Mouse (Mus musculus) thymus, postnatal 25 days (tissue): ENCODE measurements around the gene Cyb5r3.

Source experiments
- DNase-seq: peaks from one replicate; pipeline ENCODE4 v3.0.0; 2022

The Cyb5r3 gene

DNA sequence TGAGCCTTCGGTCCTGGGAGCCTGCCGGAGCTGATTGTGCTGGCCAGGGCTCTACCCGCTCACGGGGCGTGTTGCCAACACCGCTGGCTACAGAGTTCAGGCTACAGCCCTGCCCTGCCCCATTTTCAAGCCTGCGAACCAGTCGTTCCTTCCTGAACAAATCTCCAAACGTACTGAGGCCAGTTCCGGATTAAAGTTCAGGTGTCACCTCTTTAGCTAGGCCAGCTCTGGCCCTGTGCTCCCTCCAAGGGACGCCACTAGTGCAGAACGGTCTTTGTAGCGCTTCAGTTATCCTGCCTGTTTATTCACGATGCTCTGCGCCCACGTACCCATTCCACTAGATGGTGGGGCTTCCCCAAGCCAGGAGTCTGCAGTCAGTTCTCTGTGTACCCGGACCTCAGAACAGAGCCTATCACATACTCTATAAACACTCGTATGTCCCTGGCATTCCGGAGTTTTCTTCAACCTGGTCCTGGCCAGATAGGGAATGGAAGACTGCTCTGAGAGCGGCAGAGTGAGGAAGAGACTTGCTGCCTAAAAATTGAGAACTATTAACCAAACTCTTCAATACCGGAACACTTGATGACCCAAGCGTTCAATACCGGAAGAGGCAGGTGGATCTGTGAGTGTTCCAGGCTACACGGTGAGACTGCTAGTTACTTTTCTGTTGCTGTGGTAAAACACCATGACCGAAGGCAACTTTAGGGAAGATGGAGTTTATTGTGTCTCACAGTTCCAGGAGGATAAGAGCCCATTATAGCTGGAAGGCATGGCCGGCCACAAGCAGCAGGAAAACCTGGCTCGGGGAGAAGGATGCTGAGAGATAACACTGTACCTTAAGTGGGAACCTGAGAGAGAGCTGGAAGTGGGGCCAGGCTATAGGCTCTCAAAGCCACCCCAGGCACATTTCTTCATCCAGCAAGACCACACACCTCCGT is at the start of gene Cyb5r3:
Gene Cyb5r3 (minus strand): TSS at position 101 of the 938 bp plus-strand sequence.
- DNase-seq: no peak

DNA sequence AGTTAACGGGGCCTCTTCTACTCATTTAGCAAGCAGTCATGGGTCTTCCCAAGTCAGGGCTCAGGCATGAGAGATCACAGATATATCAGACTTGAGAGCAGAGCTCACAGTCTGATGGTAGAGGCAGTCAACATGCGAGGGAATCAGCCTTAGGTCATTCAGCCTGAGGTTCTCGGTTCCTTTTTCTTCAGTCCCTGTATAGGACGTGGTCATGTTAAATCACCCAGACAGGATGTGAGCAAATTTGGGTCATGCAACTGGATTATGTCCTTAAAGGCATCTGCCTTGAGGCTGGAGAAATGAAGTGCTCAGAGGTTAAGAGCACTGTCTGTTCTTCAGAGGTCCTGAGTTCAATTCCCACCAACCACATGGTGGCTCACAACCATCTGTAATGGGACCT is 49.3 kb upstream of the Cyb5r3 start:
- no peak for DNase-seq

DNA sequence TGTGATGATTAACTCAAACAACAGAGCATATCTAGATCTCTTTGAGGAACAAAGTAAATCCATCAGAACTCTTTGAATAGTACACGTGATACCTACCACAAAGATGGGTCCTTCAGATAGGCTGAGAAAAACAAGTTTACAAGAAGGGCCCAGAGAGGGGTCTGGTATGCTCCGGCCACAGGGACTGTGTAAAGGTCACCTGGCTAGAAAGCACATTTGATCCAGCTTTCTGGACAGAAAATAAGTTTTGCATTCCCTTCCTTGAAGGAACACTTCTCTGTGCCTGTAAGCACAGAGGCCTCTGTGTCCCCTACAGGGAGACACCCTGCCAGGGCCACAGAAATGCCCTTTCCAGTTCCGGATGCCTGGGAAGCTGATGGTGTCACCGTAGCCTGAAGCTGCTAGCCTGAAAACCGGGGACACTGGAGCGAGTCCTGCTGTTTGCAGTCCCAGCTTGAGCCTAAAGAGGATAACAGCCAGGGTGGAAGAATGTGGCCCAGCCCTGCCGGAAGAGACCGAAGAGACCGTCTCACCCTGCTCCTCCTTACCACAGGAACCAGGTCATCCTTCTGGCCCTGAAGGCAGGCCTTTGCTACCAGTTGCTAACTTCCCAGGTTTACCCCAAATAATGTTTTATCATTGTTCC is 48.1 kb upstream of the Cyb5r3 start:
- DNase-seq: no peak

DNA sequence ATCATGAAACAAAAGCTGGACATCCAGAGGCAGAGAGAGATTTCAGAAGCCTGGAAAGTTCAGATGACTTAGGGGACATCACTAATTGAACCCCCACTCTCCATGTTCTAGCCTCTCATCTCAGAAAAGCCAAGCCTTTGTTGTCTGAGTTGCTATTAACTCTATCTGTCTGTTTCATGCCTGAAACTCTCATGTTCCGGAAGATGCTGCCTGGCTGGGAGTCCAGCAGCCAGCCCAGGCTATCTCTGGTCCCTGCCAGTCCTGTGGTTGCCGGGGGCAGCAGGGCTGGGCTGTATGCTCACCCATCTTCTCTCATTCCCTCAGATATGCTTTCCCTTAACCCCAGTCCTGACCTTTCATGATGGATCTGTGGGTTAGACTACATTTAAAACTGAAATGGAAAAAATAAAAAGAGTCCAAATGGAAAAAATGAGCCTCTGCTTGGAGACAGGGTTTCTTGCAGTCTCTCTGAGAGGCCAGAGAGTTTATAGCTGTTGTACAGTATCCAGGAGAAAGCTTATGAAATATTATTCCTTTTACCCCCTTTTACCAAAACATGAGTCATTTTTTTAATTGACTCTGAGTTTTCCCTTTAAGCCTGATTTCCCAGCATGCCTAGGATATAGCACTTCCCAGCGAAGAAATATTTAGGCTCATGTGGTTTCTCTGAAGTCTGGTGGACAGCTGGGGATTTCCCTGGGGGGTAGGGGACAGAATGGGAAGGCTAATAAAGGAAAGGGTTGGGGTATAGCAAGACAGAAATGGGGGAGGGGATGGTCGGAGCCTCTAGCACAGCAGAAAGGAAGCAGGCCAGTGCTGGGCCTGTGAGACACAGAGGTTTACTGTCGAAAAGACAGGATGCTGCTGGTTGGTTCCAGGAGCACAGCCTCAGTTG is 43.2 kb upstream of the Cyb5r3 start:
- no peak for DNase-seq

DNA sequence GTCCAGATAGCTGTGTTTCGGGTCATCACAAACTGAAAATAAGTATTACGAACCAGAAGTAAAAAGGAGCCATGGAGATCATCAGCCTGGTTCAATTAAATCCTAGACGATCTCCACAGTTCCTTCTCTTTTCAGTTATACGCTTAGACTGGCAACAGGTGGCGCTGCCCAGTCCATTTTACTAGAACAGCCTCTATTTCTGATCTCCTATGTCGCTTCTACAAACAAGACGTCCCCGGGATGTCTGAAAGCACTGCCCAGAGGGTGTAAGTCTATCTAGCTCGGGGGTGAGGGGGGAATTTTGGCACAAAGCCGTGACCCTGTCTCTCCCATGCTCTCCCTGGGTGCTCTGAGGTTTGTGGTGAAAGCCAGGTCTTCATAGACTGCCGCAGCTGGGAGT is 37.8 kb upstream of the Cyb5r3 start:
- DNase-seq: peak; percentile 28

DNA sequence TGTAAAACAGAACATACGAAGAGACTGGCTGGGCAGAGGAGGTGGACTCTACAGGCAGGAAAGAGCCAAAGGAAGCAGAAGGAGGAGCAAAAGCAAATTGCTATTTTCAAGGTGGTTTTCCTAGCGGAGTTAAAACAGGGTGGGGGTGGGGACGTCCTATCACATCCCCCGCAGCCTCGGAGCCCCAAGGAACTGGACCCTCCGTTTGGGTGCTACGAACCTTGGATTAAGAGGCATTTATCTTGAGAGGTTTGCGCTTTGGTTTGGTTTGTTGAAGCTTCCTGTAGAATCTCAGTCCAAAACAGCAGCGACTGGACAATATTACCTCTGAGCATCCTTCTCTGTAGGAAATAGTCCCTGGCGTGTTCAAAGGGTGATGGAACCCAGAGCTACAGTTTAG is 37.3 kb upstream of the Cyb5r3 start:
- DNase-seq: no peak

DNA sequence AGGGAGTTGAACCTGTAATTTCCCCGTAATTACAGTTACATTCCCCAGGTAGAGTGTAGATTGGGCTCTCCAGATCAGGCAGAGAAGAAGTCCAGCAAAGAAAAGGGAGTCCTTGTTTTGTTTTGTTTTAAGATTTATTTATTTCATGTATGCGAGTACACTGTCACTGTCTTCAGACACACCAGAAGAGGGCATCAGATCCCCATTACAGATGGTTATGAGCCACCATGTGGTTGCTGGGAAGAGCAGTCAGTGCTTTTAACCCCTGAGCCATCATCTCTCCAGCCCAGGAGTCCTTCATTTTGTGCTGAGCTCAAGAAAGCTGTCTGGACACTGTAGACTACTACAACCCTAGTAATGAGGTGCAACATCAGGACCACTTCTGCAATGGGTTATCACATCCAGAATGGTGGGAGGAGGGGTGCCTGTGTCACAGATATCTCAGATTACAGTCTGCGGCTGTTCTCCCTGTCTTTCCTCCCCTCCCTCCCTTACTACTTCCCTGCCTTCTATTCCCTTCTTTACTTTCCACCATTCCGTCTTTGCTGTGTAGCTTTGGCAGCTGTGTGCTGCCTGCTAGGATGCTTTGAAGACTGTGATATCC is 36.8 kb upstream of the Cyb5r3 start:
- no peak for DNase-seq

DNA sequence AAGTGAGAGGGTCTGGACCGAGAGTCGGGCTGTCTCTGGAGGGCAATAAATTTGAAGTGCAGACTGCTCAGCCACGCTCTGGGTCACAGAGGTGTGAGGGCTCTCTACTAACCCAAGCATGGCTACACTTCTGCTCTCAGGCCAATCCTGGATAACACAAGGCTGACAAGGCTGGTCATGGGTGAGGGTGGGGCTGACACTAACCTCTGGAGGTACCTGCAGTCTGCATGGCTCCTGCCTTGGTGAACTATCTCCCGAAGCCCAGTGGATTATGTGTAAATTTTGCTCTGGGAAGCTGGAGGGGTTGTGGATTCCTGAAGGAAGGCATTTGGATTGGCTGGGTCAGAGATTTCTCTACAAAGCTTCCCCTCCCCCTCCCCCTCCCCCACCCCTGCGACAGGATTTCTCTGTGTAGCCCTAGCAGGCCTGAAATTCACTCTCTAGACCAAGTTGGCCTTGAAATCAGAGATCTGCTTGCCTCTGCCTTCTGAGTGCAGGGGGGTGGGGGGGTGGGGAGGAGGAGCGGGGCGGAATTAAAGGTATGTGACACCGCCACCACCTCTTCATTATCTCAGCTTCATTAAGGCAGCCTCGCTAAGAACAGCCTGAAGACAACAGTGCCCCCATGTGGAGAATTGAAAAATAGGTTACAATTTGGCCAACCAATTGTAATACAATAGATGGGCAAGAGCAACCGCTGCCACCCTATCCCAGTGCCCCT is 32.5 kb upstream of the Cyb5r3 start:
- peak; percentile 40 for DNase-seq

DNA sequence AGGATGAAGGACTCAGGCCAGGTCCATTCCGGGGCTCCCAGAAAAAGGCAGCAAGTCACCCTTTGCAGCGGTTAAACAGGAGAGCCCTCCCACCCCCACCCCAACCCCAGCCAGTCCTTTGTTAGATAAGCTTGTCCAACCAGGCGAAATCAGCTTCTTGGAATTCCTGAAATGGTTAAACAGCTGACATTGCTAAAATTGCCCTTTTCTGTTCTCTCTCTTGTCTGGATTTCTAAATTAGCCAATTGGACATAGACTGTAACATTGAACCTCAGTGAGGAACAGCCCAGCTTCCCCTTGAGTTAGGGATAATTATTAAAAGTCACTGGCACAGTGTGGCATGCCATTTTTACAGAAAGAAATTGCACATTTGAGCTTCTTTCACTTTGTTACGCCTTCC is 30.0 kb upstream of the Cyb5r3 start:
- DNase-seq: no peak

DNA sequence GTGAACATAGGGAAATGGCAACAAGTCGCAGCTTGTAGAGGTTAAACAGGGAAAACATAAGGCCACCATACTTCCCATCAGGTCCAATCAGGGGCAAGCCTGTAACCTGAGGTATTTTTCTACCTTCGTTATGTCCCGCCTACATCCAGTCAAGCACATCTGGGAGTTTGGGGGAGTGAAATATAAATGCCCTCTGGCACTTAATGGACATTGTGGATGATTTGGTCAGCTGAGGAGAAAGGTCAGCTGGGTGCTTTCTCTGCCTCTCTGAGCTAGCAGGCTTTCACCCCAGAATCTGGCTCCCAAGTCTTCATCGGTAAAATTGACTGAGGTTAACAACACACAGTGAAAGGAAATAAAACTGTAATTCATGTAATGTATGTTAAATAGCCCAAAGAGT is 21.0 kb upstream of the Cyb5r3 start:
- no peak for DNase-seq

DNA sequence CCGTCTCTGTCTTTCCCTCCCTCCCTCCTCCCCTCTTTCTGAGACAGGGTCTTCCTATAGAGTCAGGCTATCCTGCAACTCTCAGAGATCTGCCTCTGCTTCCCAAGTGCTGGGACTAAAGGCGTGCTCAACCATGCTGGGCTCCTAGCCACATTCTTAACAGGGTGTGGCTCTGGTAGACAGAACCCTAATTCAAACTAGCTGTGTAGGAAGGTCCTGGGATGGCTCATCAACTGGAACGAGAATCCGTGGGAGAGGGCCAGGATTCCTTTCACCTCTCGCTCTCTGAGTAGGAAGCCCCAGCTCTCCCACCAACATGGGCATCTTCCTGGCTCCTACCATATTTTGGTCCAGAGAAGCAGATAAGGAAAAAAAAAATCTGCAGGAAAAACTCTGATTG is 10.0 kb upstream of the Cyb5r3 start:
- DNase-seq: no peak

DNA sequence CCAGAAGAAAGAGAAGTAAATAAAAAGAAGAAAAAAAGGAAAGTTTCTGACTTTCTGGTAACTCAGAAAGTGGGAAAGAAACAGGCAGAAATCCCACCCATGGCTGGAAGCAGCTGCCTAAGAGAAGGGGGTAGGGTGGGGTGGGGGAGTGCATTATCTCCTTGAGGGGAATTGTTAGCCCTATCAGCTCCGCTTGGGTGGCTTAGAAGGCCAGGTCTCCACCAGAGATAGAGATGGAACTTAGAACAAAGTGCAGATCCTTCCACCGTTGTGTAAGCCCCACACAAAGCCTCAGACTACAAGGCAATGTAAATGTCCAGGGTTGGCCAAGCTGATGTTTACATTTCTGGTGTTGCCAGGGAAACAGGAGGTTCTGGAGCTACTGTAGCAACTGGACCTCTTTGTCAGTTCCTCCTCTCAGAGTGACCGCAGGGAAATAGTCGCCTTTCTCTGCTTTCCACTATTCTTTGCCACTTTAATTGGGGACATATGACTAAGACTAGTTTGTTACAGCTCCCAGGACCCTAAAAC is 9.5 kb upstream of the Cyb5r3 start:
- no peak for DNase-seq

DNA sequence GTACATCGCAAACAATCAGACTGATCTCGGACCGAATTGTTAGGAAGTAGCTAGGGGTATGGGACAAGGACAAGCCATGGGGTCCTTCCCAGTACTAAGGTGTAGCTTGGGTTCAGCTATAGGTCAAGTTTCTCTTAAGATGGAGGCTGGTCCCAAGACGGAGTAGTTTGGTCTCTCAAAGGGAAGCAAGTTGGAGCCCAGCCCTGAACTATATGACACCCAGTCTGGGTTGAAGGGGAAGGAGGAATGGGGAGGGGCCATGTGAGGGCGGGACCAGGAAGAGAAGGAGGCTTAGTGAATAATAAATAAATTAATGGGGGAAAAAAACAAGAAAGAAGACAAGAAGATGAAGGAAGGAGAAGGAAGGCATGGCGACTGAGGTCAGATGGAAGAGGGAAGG is 7.6 kb upstream of the Cyb5r3 start:
- DNase-seq: no peak

DNA sequence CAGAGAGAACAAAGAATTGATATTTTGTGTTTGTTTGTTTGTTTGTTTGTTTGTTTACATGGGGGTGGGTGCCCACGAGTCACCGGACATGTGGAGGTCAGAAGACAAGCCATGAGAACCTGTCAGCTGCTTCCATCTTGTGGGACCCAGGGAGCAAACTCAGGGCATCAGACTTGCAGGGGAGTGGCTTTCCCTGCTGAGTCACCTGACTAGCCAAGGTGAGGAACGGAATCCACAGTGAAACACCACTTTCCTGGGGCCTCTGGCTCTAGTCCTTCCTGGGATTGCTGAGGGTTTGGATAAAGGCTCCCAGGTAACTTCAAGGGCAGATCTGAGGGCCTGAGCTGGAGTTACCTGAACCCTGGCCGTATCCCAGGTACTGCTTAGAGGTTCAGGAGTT is 4.3 kb upstream of the Cyb5r3 start:
- DNase-seq: no peak

DNA sequence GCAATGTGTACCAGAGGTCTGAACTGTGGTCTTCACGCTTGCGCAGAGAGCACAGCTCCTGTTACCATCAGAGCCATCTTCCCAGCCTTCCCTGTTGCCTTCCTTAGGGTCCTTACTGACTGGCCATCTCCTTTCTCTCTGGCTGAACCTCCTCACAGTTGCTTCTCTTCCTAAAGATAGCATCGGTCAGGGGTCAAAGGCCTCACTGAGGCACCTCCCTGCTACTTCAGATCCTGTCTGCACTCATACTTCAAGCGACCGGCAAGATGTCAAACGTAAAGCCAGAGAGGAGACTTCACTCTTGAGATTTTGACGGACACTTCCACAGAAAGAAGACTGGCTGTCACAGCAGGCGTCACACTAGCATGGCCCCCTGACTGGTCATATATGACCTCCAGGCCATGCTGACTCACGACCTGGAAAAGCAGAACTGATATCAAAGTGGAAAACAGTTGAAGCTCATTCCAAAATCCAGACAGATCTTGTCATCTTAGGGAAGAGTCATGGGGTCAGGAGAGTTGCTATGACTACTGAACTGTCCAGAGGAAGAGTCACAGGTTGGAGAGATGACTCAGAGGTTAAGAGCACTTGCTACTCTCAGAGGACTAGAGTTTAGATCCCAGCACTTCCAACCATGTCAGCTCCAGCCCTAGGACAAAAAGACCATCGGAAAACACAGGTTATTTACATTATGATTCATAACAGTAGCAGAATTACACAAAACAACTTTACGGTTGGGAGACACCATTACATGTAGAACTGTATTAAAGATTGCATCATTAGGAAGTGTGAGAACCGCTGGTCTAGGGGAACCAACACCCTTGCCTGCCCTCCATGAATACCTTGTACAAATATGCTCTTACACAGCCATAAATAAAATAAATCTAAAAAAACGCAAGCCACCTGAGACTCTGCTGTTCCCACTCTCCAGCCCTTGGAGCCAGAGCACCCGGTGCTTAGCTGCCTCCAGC is 1.8 kb upstream of the Cyb5r3 start:
- no peak for DNase-seq

DNA sequence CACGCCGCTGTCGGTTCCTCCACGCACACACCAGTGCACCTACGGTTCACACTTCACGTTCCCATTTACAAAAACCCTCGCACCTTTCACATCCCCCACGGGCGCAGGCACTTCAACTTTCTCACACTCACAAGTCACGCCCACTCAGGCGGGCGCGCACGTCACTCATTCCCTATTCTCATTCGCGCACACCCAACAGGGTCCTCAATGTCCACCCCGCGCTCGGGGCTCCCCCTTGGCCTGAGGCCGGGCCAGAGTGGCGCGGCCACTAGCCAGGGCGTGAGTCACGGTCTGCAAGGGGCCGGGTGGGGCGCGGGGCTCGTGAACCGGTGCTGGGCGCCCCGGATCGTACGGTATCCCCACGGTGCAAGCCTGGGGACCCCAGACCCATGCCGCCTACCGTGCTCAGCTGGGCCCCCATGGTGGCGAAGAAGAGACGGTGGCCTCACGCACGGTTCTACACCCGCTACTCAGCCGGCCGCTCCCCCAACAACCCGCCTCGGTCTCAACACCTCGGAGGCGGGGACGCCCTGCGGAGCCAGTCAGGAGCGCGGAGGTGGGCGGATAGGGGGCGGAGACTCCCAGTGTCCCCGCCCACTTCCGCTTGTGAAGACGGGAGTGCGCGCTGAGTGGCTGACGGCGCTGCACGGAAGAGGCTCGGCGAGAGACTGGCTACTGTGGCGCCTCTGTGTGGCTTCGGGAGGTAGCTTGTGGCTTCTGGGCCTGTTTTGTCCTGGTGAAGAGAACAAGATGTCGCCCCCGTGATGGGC is 495 bp downstream of the Cyb5r3 start:
- peak; percentile 97 for DNase-seq

DNA sequence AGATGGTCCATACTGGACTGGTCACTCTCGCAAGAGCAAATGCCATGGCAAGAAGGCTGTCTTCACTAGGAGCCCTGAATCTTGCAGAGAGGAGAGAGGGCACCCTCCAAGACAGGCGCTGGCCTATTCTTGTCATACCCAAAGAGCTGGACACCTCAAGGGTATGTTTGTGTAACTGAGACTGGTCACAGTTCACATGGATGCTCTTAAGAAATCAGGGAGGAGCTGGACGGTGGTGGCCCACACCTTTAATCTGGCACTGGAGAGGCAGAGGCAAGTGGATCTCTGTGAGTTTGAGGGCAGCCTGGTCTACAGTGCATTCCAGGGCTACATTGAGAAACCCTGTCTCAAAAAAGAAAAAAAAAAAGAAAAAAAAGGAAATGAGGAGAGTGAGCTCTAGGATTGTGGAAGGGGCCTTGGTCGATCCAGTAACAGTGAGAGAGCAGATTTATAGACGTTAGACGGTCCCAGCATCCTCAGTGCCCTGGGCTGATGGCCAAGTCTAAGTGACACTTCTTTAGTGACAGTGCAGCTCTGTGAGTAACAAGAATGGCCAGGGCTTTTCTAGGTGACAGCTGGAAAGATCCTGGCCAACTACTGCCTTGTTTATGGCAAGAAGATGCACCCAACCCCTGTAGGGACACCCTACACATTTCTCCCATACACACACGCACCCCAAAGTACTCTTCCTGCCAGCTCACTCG is 1.3 kb downstream of the Cyb5r3 start:
- DNase-seq: no peak

DNA sequence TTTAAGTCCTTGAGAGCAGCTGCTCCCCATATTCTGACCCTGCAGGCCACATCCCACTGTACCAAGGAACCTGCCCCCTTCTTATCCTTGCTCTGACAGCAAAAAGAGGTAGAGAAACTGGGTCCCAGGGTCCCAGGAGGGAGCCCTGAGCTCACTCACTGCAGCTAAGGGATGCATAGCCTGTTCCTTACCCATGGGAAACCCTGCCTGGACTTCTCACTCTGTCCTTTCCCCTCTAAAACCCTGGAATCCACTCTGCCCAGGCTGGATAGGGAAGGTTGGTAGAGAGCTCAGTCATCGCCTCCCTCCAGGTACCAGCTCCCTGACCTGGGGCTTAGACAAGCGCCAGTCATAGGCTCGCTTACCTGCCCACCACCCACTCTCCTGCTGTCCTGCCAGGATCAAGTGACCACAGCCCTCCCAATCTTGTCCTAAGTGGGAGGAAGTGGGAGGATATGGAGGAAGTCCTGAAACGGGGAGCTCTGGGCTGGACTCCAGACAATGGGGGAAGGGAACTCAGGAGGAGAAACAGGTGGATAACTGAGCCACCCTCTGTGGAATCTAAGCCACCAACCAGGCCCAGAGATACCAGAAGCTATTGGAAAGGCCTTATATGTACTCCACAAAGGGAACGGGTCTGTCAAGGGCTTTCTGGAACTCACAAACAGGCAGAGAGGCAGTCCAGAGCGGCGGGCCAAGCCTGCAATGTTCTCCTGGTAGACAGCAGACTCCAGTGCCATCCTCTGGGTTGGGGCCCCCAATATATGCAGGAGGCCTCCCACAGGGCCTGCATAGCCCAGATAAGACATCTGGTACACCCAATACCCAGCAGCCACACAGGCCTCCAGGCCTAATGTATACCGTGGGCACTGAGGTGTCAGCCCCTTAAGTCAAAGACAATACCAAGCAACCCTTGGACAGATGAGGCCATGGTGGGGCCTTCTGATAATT is 2.3 kb downstream of the Cyb5r3 start:
- no peak for DNase-seq
